Mouse (Mus musculus) NIH3T3 (cell line): ENCODE measurements around the gene Gm7358.
"Not testable (repeated sequence)": the region's sequence is repeated elsewhere in the genome, so short reads cannot be mapped to it uniquely, and the experiment has no call there.

Experiments
- DNase-seq: peaks from one replicate; pipeline ENCODE4 v3.0.0-alpha.2; 2012; ENCODE audit warnings: low read depth

The Gm7358 gene

DNA sequence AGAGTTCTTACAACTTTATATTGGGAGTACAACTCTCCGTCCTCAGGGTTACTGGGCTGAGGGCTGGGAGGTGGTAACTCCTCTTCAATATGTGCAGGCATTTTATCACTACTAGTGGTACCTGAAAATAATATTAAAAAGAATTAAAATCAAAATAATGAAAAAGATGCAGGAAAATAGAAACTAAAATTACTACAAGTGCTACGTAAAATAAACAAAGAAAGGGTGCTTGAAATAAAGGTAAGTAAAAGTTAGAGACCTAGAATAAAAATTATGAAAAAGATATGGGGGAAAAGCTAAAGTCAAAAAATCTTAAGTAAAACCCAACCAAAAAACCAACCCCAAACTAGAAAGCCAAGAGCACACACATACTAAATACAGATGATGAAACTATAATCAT lies at the start of gene Gm7358:
TSS of gene Gm7358 (minus strand) at position 101 of the 400 bp plus-strand sequence.
- DNase-seq: not testable (repeated sequence)

DNA sequence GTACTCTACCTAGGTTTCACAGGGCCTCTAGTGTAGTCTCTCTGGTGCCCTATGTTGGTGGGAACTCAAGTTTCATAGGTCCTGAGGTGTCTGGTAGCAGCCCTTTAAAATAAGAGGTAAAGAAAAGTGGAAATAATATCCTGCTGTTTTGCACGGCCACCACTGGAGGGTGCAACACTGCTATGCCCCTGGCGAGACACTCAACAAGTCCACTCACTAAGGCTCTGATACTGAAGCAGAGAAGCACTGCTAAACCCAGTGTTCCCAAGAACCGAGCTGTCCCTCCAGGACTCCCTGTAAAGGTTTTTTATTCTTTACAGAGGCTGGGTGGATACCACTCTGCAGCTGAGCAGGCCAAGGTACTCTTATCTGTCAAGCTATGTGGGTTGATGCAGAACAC lies 43.7 kb upstream of the Gm7358 start:
- peak; percentile 67 for DNase-seq

DNA sequence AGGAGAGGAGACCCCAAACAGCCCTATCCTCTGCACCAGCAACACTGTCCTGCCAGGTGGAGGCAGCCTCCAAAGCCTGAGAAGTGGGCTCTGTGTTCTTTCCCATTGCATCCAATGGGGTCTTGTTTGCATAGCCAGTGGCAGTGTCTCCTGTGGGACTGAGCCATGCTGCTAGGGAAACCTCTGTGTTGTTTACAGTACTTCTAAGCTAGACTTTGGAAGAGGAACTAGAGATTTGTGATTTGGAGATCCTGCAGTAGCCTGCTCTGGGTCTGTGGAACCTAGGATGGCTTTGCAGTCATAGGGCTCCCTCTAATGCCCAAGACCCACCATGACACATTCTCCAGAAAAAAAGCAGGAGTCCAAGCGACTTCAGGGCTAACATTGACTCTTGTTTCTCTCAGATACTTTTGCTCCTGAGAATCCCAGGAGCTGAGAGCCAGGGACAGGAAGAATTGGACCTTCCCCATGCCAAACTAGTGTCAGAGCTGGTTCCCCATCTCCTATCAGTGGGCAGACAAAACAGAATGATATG lies 42.2 kb upstream of the Gm7358 start:
- DNase-seq: peak; percentile 31

DNA sequence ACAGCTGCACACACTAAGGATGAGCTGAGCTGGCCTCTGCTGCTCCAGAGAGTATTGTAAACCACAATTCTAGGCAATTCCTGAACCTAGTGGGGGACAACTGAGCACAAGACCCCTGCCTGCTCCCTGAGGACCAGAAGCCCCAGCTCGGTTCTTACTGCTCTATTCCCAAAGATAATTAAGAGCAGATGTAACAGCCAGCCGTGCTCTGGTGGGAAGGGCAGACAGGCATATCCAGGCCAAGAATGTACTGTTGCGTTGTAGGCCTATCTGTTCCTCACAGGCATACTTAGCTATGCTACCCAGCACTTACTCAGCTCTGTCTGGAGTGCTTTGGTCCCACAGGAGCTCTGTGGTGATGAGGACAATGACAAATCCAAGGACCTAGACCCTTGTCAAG lies 40.6 kb upstream of the Gm7358 start:
- DNase-seq: peak; percentile 59

DNA sequence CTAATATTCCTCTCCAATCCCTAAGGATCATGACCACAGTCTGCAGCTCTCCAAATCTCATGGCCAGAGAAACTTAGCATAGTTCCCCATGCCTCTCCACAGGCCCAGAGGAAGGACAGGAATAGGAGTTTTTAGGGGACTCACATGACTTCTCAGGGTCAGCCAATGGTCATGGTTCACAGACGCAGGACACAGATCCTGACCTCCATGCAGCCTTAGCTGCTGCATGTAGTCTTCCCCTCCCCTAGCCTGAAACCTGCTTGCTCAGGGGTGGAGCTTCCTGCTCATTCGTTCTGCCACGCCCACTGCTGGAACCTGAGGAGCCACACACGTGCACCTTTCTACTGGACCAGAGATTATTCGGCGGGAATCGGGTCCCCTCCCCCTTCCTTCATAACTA lies 34.8 kb upstream of the Gm7358 start:
- not testable (repeated sequence) for DNase-seq

DNA sequence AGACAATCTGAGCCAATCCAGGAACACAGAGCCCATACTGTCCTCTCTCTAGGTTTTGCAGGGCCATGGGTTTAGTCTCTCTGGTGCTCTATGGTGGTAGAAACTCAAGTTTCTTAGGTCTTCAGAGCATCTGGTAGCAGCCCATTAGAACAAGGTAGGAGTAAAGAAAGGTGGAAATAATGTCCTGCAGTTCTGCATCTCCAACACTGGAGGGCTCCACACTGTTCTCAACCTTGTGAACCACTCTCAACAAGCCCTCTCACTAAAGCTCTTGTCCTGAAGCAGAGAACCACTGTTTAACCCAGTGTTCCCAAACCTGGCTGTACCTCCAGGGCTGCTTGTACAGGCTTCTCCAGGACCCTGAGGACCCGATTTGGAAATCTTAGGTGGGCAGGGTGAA lies 27.3 kb upstream of the Gm7358 start:
- peak; percentile 22 for DNase-seq

DNA sequence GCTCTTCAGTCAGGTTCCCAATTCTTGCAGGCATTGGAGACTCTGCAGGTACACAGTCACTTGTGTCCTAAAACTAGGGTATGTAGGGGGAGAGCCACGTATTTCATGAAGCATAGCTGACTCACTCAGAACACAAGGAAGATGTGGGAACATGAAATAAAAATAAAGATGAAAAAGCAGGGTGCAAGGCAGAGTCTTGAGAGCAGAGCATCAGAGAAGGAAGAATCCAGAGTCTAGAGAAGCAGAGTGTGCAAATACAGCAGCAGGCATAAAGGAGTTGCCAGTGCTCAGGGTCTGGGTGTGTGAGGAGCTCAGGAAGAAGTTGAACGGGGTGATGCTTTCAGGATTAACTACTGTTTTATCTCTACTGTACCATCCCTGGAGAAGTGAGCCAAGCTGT lies 17.5 kb downstream of the Gm7358 start:
- DNase-seq: not testable (repeated sequence)

DNA sequence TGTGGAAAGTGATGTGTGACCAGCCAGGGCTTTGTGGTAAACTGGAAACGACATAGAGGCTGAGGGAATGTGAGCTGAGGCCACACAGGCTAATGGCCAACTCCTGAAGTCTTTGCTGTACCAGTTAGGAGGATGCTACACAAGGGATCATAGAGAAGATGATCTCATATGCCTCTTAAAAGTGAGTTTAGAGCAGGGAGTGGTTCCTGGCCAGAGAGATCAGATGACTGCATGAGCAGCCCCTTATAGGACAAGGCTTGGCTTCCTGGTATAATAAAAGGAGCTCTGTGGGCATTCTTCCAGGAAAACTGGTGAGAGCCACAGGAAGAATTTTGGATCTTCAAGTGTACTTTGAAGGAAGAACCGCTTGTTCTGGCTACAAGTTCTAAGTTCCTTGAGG lies 22.3 kb downstream of the Gm7358 start:
- not testable (repeated sequence) for DNase-seq

DNA sequence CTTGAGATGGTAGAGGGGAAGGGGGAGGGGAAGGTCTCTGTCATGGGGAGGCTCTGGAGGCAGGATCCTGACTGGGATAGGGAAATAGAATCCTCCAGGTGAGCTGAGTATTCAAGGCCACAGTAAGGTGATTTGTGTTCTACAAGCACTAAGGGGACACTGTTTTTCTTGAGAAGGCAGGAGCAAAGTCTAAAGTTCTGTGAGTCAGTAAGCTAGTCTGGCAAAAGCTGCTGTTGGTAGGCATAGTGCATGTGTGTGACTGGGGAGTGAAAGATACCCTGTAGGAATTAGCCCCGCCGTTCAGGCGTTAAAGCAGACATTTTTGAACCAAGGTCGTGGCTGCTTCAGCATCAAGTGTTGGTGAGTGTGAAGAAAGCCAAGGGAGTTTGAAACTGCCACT lies 23.2 kb downstream of the Gm7358 start:
- DNase-seq: not testable (repeated sequence)
